Mouse (Mus musculus): Measurements from ENCODE around the gene Hsd17b14.

Hsd17b14 gene

DNA sequence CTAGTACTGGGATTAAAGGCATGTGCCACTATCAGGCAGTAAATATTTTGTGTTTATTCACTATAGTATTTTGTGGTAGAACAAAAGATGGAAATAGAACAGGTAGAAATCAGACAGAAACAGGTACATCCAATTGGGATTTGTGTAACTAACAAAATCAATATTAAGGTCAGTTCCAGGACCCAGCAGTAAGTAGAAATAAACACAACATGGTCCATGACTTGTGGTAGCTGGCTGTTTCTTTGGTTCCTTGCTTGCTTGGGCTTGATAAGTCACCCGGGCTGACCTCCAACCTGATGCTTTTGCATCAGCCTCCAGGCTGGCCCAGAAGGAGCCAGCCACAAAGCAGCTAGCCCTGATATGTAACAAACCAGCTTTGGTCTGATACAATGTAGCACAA, 54.8 kb downstream of the Hsd17b14 start:
- DNase-seq: no peak

DNA sequence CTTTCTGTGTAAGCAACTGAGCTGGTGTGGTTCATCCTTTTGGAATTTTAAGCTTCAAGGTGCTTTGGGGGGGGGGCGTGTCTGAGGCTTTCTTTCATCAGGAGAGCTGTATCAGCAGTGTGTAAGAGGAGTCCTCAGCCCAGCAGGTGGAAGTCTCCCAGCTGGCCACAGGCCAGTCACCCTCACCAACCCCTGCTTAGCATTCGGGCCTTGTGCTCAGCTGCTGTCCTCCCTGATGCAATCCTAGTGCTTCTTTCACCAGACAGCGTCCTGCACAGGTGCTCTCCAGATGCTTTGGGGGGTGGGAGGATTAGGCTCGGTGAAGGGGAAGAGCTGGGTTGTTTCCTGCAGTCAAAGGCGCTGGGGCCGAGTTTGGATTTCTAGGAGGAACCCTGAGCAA, 61.6 kb downstream of the Hsd17b14 start:
- peak in 1 of 2 experiments; percentile 55 for DNase-seq

DNA sequence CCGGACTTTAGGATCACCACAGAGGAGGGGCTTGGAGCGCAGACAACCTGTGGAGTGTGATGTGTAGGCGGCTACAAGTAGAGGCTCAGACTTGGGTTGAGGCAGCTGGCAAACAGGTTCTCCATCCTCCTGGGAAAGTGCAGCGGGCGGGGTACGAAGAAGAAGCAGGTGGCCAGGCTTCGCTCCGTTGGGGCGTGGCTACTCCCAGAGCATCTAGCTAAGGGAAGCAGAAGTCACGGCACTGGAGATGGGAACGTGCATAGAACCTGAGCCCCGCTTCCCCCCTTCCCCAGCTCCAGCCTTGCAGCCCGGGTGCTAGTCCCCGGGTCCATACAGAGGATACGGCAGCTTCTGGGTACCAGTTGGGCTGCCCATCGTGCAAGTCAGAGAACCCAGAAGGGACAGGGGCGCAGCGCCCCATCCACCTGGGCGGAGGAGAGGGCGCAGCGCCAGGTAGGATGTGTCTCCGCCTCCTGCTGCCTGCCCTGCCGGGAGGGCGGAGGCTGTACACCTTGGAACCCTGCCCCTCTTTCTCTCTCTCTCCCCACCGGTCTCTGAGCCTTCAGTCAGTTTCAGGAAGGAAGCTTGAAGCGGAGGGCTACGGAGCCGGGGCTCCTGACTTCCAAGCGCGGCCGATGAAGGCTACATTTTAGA, 62.5 kb downstream of the Hsd17b14 start, which contains the start of gene Fut1:
Gene Fut1 (plus strand): TSS at position 248 of the 654 bp plus-strand sequence.
- DNase-seq: peak; percentile 16 to 40

All from lung, postnatal 4 days (tissue).